Mouse (Mus musculus) cerebellum, adult 2 months (tissue): Measurements from ENCODE around the gene Ccpg1. TPM values are rescaled to one million over a fixed set of nuclear protein-coding genes. Genes with fewer than 3 reads are reported as not detected.
A peak's percentile ranks its signal among the peaks of the same experiment; 100 is the strongest.

Experiments used
- DNase-seq, 2 experiments: peaks; one replicate each; pipeline ENCODE4 v3.0.0; 2021
- H3K27ac ChIP-seq: fragments of 200-500 bp; 2 replicates; pipeline ENCODE4 v1.5.1; 2012; ENCODE audit warnings: low read length, control low read depth, inconsistent platforms; ENCODE audit not compliant: insufficient read depth
- H3K27me3 ChIP-seq: fragments of 200-500 bp; 2 replicates; pipeline ENCODE4 v1.6.1; 2012; ENCODE audit warnings: inconsistent platforms, mild to moderate bottlenecking, low read length, moderate library complexity; ENCODE audit not compliant: control insufficient read depth, insufficient read depth
- H3K4me1 ChIP-seq: fragments of 200-500 bp; 2 replicates; pipeline ENCODE4 v1.6.1; 2011; ENCODE audit warnings: low read length; ENCODE audit not compliant: control insufficient read depth, insufficient read depth
- H3K4me3 ChIP-seq: fragments of 200-500 bp; replicated peaks from 2 replicates; pipeline ENCODE3; 2011; ENCODE audit warnings: mild to moderate bottlenecking, low read depth, low read length, control low read depth; ENCODE audit not compliant: insufficient read depth
- CTCF ChIP-seq: fragments of 200-500 bp; IDR thresholded peaks from 2 replicates; pipeline ENCODE4 v1.5.1; 2011; ENCODE audit warnings: low read depth, mild to moderate bottlenecking, control low read depth, low read length, moderate library complexity, borderline replicate concordance; ENCODE audit not compliant: insufficient read depth
- POLR2A ChIP-seq: fragments of 200-500 bp; IDR thresholded peaks from 2 replicates; pipeline ENCODE4 v1.6.1; 2011; ENCODE audit warnings: low read length, control low read depth, borderline replicate concordance; ENCODE audit not compliant: insufficient read depth
- WGBS: fragments of 180-500 bp; shearing (Covaris S2); methylation state at CpG from one replicate; pipeline ENCODE4 v1.1.7; 2018; 5-methylcytosine and 5-hydroxymethylcytosine counted together
- polyA plus RNA-seq: library from polyadenylated mRNA; depleted of rRNA; stranded (reverse); fragments of >200 nt; gene quantifications from 2 replicates; pipeline ENCODE4 v1.2.3, GENCODE M21; 2012

The Ccpg1 gene
- polyA plus RNA-seq, 1 experiment: 76.8 TPM

- DNase-seq: peak; percentile 59 to 71
- 13% methylated on average over 10 of the region's 10 CpGs for WGBS
- TF ChIP-seq POLR2A (no peak), CTCF (no peak)
- no peak overlapping the region for H3K4me3 ChIP-seq
- H3K27ac ChIP-seq: peak overlapping the region; percentile 36; the same call in 1 of the 2 replicates
- no peaks in the 10 kb centered on the region for H3K27me3 ChIP-seq
- peaks cover 6% of the 10 kb centered on the region; the same call in 1 of the 2 replicates for H3K4me1 ChIP-seq
Measured at GRCm38 (mm10) chr9:73019841-73020240, 34.6 kb downstream of the Ccpg1 start.

- 92% methylated on average over 5 of the region's 5 CpGs for WGBS
- H3K27ac ChIP-seq: no peak overlapping the region
- DNase-seq: no peak
- peaks cover 6% of the 10 kb centered on the region; the same call in 1 of the 2 replicates for H3K4me1 ChIP-seq
- H3K27me3 ChIP-seq: no peaks in the 10 kb centered on the region
- TF ChIP-seq CTCF (no peak), POLR2A (no peak)
- H3K4me3 ChIP-seq: no peak overlapping the region
Measured at GRCm38 (mm10) chr9:73020566-73021097, 35.4 kb downstream of the Ccpg1 start.

GRCm38 (mm10) chr9:73025818-73026636 is 40.8 kb downstream of the Ccpg1 start:
- H3K27ac ChIP-seq: 0 out of 2 replicates have a peak overlapping the region, but pooled peaks have one; percentile 29

GRCm38 (mm10) chr9:73030443-73030842 is 45.2 kb downstream of the Ccpg1 start:
- TF ChIP-seq CTCF (no peak), POLR2A (no peak)
- peaks cover 19% of the 10 kb centered on the region for H3K4me1 ChIP-seq
- WGBS: 91% methylated on average over 1 of the region's 1 CpGs
- no peak overlapping the region for H3K4me3 ChIP-seq
- H3K27me3 ChIP-seq: no peaks in the 10 kb centered on the region
- H3K27ac ChIP-seq: peak overlapping the region; percentile 40; the same call in 1 of the 2 replicates
- no peak for DNase-seq

More at GRCm38 (mm10) chr9:73025818-73026636, 40.8 kb downstream of the Ccpg1 start:
- H3K4me3 ChIP-seq: peak overlapping the region; percentile 54
- peaks cover 8% of the 10 kb centered on the region; the same call in 1 of the 2 replicates for H3K4me1 ChIP-seq
- 21% methylated on average over 17 of the region's 17 CpGs for WGBS
- H3K27me3 ChIP-seq: no peaks in the 10 kb centered on the region
- TF ChIP-seq CTCF: no peak
- no peak for TF ChIP-seq POLR2A
- peak; percentile 34 to 37 for DNase-seq

- Histone ChIP-seq H3K27ac (peak overlapping the region; percentile 40), H3K4me3 (no peak overlapping the region), H3K27me3 (no peaks in the 10 kb centered on the region), H3K4me1 (peaks cover 15% of the 10 kb centered on the region)
- 13% methylated on average over 4 of the region's 4 CpGs for WGBS
- peak; percentile 22; the same call in 1 of the 2 replicates for TF ChIP-seq POLR2A
- TF ChIP-seq CTCF: no peak
- DNase-seq: peak; percentile 59 to 82
Measured at GRCm38 (mm10) chr9:73031421-73031820, 46.2 kb downstream of the Ccpg1 start.

GRCm38 (mm10) chr9:73033406-73033805 is 48.2 kb downstream of the Ccpg1 start:
- peaks cover 14% of the 10 kb centered on the region for H3K4me1 ChIP-seq
- 97% methylated on average over 1 of the region's 1 CpGs for WGBS
- TF ChIP-seq CTCF (no peak), POLR2A (no peak)

GRCm38 (mm10) chr9:73039222-73039945 is 54.2 kb downstream of the Ccpg1 start:
- Histone ChIP-seq H3K4me3 (peak overlapping the region; percentile 84), H3K27me3 (no peaks in the 10 kb centered on the region), H3K4me1 (no peaks in the 10 kb centered on the region), H3K27ac (peak overlapping the region; percentile 69)
- under 1% methylated on average over 49 of the region's 49 CpGs for WGBS
- TF ChIP-seq CTCF (no peak), POLR2A (peak; percentile 20; the same call in 1 of the 2 replicates)
- DNase-seq: peak; percentile 95

More at GRCm38 (mm10) chr9:73033406-73033805, 48.2 kb downstream of the Ccpg1 start:
- Histone ChIP-seq H3K27me3 (no peaks in the 10 kb centered on the region), H3K27ac (no peak overlapping the region), H3K4me3 (no peak overlapping the region)
- DNase-seq: no peak

- no peak for TF ChIP-seq POLR2A
- TF ChIP-seq CTCF: no peak
- Histone ChIP-seq H3K27me3 (no peaks in the 10 kb centered on the region), H3K4me1 (no peaks in the 10 kb centered on the region), H3K4me3 (peak within 1 kb of the TSS; percentile 84), H3K27ac (peak within 1 kb of the TSS; percentile 69)
- WGBS: 28% methylated on average over 6 of the region's 6 CpGs
- DNase-seq: no peak
Measured at GRCm38 (mm10) chr9:73040080-73040479, 54.9 kb downstream of the Ccpg1 start, which contains the start of gene Pigb. Pigb (minus strand) TSS chr9:73040378.
